Mouse (Mus musculus): ENCODE data around the gene Trim25. TPM values are rescaled to one million over a fixed set of nuclear protein-coding genes. Genes with fewer than 3 reads are reported as not detected.

Gene Trim25
- polyA plus RNA-seq, 1 experiment, result 80.5 TPM

GRCm38 (mm10) chr11:89067871-89068490 lies 68.8 kb downstream of the Trim25 start:
- H3K36me3 ChIP-seq (ENCODE audit: control insufficient read depth, insufficient read depth, low read length), result peaks cover 3% of the 10 kb centered on the region; the same call in 1 of the 2 replicates
- peak overlapping the region; percentile 91 for H3K27ac ChIP-seq (ENCODE audit: control insufficient read depth, insufficient read depth, low read length)
- H3K4me3 ChIP-seq (ENCODE audit: control insufficient read depth, insufficient read depth, low read length), result peak overlapping the region; percentile 57
- TF ChIP-seq POLR2A (IDR thresholded peaks at IDR 0.05; ENCODE audit: control insufficient read depth, extremely low read depth, insufficient read depth, low read length, poor library complexity) (no peak), CTCF (IDR thresholded peaks at IDR 0.05; ENCODE audit: borderline replicate concordance, control insufficient read depth, extremely low read depth, insufficient read depth, low read length, poor library complexity) (no peak)
- 54% methylated on average over 11 of the region's 11 CpGs for WGBS
- no peaks in the 10 kb centered on the region for H3K27me3 ChIP-seq (ENCODE audit: control insufficient read depth, insufficient read depth, low read length)
- no peak for DNase-seq
- H3K4me1 ChIP-seq (replicated peaks; ENCODE audit: control insufficient read depth, insufficient read depth, low read length), result peaks cover 31% of the 10 kb centered on the region

GRCm38 (mm10) chr11:89068649-89069048 lies 69.5 kb downstream of the Trim25 start:
- H3K4me3 ChIP-seq (ENCODE audit: control insufficient read depth, insufficient read depth, low read length), result peak overlapping the region; percentile 57
- WGBS, result 88% methylated on average over 14 of the region's 14 CpGs
- peaks cover 35% of the 10 kb centered on the region for H3K4me1 ChIP-seq (replicated peaks; ENCODE audit: control insufficient read depth, insufficient read depth, low read length)
- peaks cover 3% of the 10 kb centered on the region; the same call in 1 of the 2 replicates for H3K36me3 ChIP-seq (ENCODE audit: control insufficient read depth, insufficient read depth, low read length)
- H3K27ac ChIP-seq (ENCODE audit: control insufficient read depth, insufficient read depth, low read length), result peak overlapping the region; percentile 91
- no peak for DNase-seq
- no peaks in the 10 kb centered on the region for H3K27me3 ChIP-seq (ENCODE audit: control insufficient read depth, insufficient read depth, low read length)
- TF ChIP-seq POLR2A (IDR thresholded peaks at IDR 0.05; ENCODE audit: control insufficient read depth, extremely low read depth, insufficient read depth, low read length, poor library complexity), result no peak
- no peak for TF ChIP-seq CTCF (IDR thresholded peaks at IDR 0.05; ENCODE audit: borderline replicate concordance, control insufficient read depth, extremely low read depth, insufficient read depth, low read length, poor library complexity)

GRCm38 (mm10) chr11:89069303-89069702 lies 70.1 kb downstream of the Trim25 start:
- peaks cover 38% of the 10 kb centered on the region for H3K4me1 ChIP-seq (replicated peaks; ENCODE audit: control insufficient read depth, insufficient read depth, low read length)
- no peaks in the 10 kb centered on the region for H3K27me3 ChIP-seq (ENCODE audit: control insufficient read depth, insufficient read depth, low read length)
- WGBS, result 5% methylated on average over 6 of the region's 6 CpGs
- TF ChIP-seq POLR2A (IDR thresholded peaks at IDR 0.05; ENCODE audit: control insufficient read depth, extremely low read depth, insufficient read depth, low read length, poor library complexity) (no peak), CTCF (IDR thresholded peaks at IDR 0.05; ENCODE audit: borderline replicate concordance, control insufficient read depth, extremely low read depth, insufficient read depth, low read length, poor library complexity) (no peak)
- H3K36me3 ChIP-seq (ENCODE audit: control insufficient read depth, insufficient read depth, low read length), result peaks cover 3% of the 10 kb centered on the region; the same call in 1 of the 2 replicates
- DNase-seq, result peak; percentile 88
- H3K4me3 ChIP-seq (ENCODE audit: control insufficient read depth, insufficient read depth, low read length), result no peak overlapping the region
- peak overlapping the region; percentile 91 for H3K27ac ChIP-seq (ENCODE audit: control insufficient read depth, insufficient read depth, low read length)

Other genes starting within 250 kb of the Trim25 start
- gene Akap1, start 134.8 kb upstream of the Trim25 start, polyA plus RNA-seq (2012; rRNA removed), result 33.6 and 41.3 TPM in 2 replicates
- 7.7 and 10.3 TPM in 2 replicates for gene Scpep1, start 43.9 kb upstream of the Trim25 start, polyA plus RNA-seq (2012; rRNA removed)
- 0.51 and 0.79 TPM in 2 replicates for gene Elobl, start 32.4 kb upstream of the Trim25 start, polyA plus RNA-seq (2012; rRNA removed)
- gene Coil, start 29.1 kb upstream of the Trim25 start, polyA plus RNA-seq (2012; rRNA removed), result 12.8 and 14.7 TPM in 2 replicates
- gene Dgke, start 67.5 kb downstream of the Trim25 start, polyA plus RNA-seq (2012; rRNA removed), result 81.2 and 84.0 TPM in 2 replicates
- gene Gm525, start 74.5 kb downstream of the Trim25 start, polyA plus RNA-seq (2012; rRNA removed), result 25.8 and 35.9 TPM in 2 replicates